Mouse (Mus musculus) olfactory bulb, adult 2 months (tissue): ENCODE measurements around the gene Rflnb.

Experiments used
- CTCF ChIP-seq: fragments of 200-500 bp; IDR thresholded peaks from 2 replicates; pipeline ENCODE4 v1.5.1; 2012; ENCODE audit warnings: low read depth, mild to moderate bottlenecking, low read length, moderate library complexity; ENCODE audit not compliant: insufficient read depth
- POLR2A ChIP-seq: fragments of 200-500 bp; IDR thresholded peaks from 2 replicates; pipeline ENCODE4 v1.6.1; 2012; ENCODE audit warnings: mild to moderate bottlenecking, low read depth, low read length, moderate library complexity; ENCODE audit not compliant: insufficient read depth

DNA sequence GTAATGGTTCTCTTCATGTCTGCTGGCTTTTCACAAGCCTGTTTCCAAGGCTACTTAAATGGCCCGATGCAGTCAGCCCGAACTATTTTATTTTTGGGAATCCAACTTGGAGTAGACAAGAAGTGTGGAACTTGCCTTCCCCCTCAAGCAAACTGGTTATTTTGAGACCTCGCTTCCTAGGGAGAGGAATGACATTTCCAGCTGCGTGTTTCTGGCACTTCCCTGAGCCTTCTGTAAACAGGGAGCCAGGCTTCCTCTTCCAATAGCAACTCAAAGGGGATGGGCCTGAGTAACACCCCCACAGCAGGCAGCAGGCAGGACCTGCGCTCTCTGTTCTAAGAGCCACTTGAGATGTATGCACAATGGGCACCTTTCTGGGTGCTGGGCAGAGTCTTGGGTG, 15.3 kb upstream of the Rflnb start:
- no peak for TF ChIP-seq CTCF
- no peak for TF ChIP-seq POLR2A
